Mouse (Mus musculus): Measurements from ENCODE around the gene Ccdc83.
A peak's percentile ranks its signal among the peaks of the same experiment; 100 is the strongest.

Ccdc83 gene

GRCm38 (mm10) chr7:90265289-90265970, at the start of gene Ccdc83:
Gene Ccdc83, minus strand, starts transcription at chr7:90265777.
- peak; percentile 82 for DNase-seq

- DNase-seq, result no peak
Measured at GRCm38 (mm10) chr7:90313421-90313820, 47.8 kb upstream of the Ccdc83 start.

- no peak for DNase-seq
Measured at GRCm38 (mm10) chr7:90312151-90312883, 46.7 kb upstream of the Ccdc83 start.

- DNase-seq, result no peak
Measured at GRCm38 (mm10) chr7:90308003-90308402, 42.4 kb upstream of the Ccdc83 start.

GRCm38 (mm10) chr7:90306968-90307367, 41.4 kb upstream of the Ccdc83 start:
- DNase-seq, result no peak

- DNase-seq, result no peak
Measured at GRCm38 (mm10) chr7:90306079-90306478, 40.5 kb upstream of the Ccdc83 start.

- no peak for DNase-seq
Measured at GRCm38 (mm10) chr7:90302647-90303552, 37.3 kb upstream of the Ccdc83 start.

GRCm38 (mm10) chr7:90301942-90302646, 36.5 kb upstream of the Ccdc83 start, which contains the start of gene Sytl2:
Gene Sytl2, plus strand, starts transcription at chr7:90302252.
- peak; percentile 38 for DNase-seq

GRCm38 (mm10) chr7:90291885-90292284, 26.3 kb upstream of the Ccdc83 start:
- DNase-seq, result no peak

- no peak for DNase-seq
Measured at GRCm38 (mm10) chr7:90284793-90285192, 19.2 kb upstream of the Ccdc83 start.

- no peak for DNase-seq
Measured at GRCm38 (mm10) chr7:90282786-90283185, 17.2 kb upstream of the Ccdc83 start.

- no peak for DNase-seq
Measured at GRCm38 (mm10) chr7:90281759-90282546, 16.4 kb upstream of the Ccdc83 start.

- DNase-seq, result no peak
Measured at GRCm38 (mm10) chr7:90280878-90281277, 15.3 kb upstream of the Ccdc83 start.

GRCm38 (mm10) chr7:90280274-90280875, 14.8 kb upstream of the Ccdc83 start:
- peak; percentile 27 for DNase-seq

- DNase-seq, result no peak
Measured at GRCm38 (mm10) chr7:90279136-90279535, 13.6 kb upstream of the Ccdc83 start.

GRCm38 (mm10) chr7:90277769-90278168, 12.2 kb upstream of the Ccdc83 start:
- no peak for DNase-seq

- DNase-seq, result no peak
Measured at GRCm38 (mm10) chr7:90277246-90277645, 11.7 kb upstream of the Ccdc83 start.

GRCm38 (mm10) chr7:90274561-90275100, 9.1 kb upstream of the Ccdc83 start:
- DNase-seq, result no peak

- no peak for DNase-seq
Measured at GRCm38 (mm10) chr7:90270141-90270540, 4.6 kb upstream of the Ccdc83 start.

- no peak for DNase-seq
Measured at GRCm38 (mm10) chr7:90261902-90262599, 3.5 kb downstream of the Ccdc83 start.
